Mouse (Mus musculus): Measurements from ENCODE around the gene Gbp8. TPM values are rescaled to one million over a fixed set of nuclear protein-coding genes. Genes with fewer than 3 reads are reported as not detected.
"Not testable (repeated sequence)": the region's sequence is repeated elsewhere in the genome, so short reads cannot be mapped to it uniquely, and the experiment has no call there.

Gene Gbp8
- polyA plus RNA-seq, 1 experiment, result 0.51 TPM

- no peak for DNase-seq (ENCODE audit: low read depth)
These were observed 84.1 kb downstream of the Gbp8 start for GRCm38 (mm10) chr5:105055279-105055678.

- DNase-seq (ENCODE audit: low read depth), result not testable (repeated sequence)
These were observed 85.7 kb downstream of the Gbp8 start for GRCm38 (mm10) chr5:105053471-105054169.

DNA sequence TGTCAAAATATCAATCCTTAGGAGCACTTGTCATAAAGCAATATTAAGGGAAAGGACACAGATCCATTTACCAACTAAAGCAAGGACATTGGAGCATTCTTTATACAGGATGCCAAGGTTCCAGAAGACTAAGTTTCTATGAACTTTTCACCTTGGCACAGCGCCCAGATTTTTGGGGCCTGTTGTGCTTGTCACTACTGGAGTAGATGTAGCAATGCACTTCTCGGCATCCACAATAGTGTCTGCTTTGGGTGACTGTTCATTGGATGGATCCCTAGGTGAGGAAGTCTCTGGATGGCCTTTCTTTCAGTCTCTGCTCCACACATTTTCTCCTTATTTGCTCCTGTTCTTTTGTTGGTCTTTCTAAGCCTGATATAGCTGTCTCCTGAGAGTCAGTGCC, 107.0 kb downstream of the Gbp8 start:
- DNase-seq (ENCODE audit: low read depth), result no peak

- no peak for DNase-seq (ENCODE audit: low read depth)
These were observed 126.8 kb downstream of the Gbp8 start for GRCm38 (mm10) chr5:105012551-105012950.

- DNase-seq (ENCODE audit: low read depth), result no peak
These were observed 127.8 kb downstream of the Gbp8 start for GRCm38 (mm10) chr5:105011570-105011969.

- DNase-seq (ENCODE audit: low read depth), result no peak
These were observed 129.0 kb downstream of the Gbp8 start for GRCm38 (mm10) chr5:105010376-105010775.

- no peak for DNase-seq (ENCODE audit: low read depth)
These were observed 149.9 kb downstream of the Gbp8 start for GRCm38 (mm10) chr5:104989411-104989810.

DNA sequence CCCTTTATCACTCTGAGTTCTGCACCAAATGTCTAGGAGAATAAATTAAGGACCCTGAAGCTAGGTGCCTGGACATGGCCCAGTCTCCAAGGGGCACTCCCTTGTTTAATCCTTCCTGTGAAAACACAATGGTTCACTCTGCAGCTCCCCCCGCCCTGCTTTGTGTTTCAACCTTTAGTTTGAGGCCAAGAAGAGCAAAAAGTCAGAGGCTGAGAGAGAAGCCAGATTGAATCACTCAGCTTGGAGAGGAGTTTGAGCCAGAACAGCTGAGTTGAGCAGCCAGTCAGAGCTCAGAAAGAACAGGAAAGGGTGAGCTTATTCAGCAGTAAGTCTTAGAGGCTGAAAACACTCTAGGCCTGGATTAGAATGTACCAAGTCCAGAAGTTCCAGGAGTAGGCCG, 151.3 kb downstream of the Gbp8 start:
- DNase-seq (ENCODE audit: low read depth), result no peak

- DNase-seq (ENCODE audit: low read depth), result no peak
These were observed 152.6 kb downstream of the Gbp8 start for GRCm38 (mm10) chr5:104986706-104987105.

DNA sequence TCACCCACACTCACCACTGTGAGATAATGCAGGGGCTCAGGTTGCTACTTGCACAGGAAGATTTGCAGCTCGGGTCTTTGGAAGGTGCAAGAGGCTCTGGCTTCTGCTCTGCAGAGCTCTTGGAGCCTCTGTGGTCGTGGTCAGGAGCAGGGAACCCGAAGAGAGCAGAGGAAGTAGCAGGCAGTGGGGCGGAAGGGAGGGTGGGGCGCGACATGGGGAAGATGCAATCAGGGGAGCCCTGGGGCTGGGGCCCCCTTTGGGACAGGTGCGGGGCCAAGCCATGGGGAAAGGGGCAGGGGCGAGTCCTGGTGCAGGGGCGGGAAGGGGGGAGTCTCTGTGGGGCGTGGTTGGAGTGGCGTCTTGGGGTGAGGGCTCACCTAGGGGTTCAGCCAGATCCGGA, 156.8 kb downstream of the Gbp8 start, which contains the start of gene Abcg3:
Gene Abcg3, minus strand, starts transcription at position 184 of the 400 bp plus-strand sequence.
- no peak for DNase-seq (ENCODE audit: low read depth)

- DNase-seq (ENCODE audit: low read depth), result no peak
These were observed 160.3 kb downstream of the Gbp8 start for GRCm38 (mm10) chr5:104979040-104979513.

Other genes with a start within 250 kb of the Gbp8 start
- 0.53 and 0.69 TPM in 2 replicates for gene Abcg3, start 156.8 kb downstream of the Gbp8 start, polyA plus RNA-seq (2012; rRNA removed)
- 6.2 and 6.9 TPM in 2 replicates for gene Gbp9, start within 50 bp of the Gbp8 start, polyA plus RNA-seq (2012; rRNA removed)
- 7.4 and 11.8 TPM in 2 replicates for gene Gbp4, start within 50 bp of the Gbp8 start, polyA plus RNA-seq (2012; rRNA removed)
- gene Gbp10, start 100.0 kb upstream of the Gbp8 start, polyA plus RNA-seq (2012; rRNA removed), result 0.37 and 0.65 TPM in 2 replicates
- 1.1 and 2.0 TPM in 2 replicates for gene Gm43302, start 154.2 kb upstream of the Gbp8 start, polyA plus RNA-seq (2012; rRNA removed)
- gene Gbp6, start 154.2 kb upstream of the Gbp8 start, polyA plus RNA-seq (2012; rRNA removed), result 3.2 and 4.5 TPM in 2 replicates

All from gonadal fat pad, adult 2 months (tissue).